Mouse (Mus musculus) myocyte (in vitro differentiated cells): ENCODE measurements around the gene Mrpl18. TPM values are rescaled to one million over a fixed set of nuclear protein-coding genes. Genes with fewer than 3 reads are reported as not detected.
"Not testable (repeated sequence)": the region's sequence is repeated elsewhere in the genome, so short reads cannot be mapped to it uniquely, and the experiment has no call there.

Source experiments
- H3K27me3 ChIP-seq: one replicate; pipeline ENCODE4 v1.6.1; 2011; ENCODE audit not compliant: control insufficient read depth, insufficient read depth, insufficient read length
- H3K36me3 ChIP-seq: one replicate; pipeline ENCODE4 v1.6.1; 2011; ENCODE audit not compliant: control insufficient read depth, insufficient read depth
- H3K4me2 ChIP-seq: one replicate; pipeline ENCODE4 v1.6.1; 2011; ENCODE audit warnings: low read depth, control low read depth
- H3K4me3 ChIP-seq: one replicate; pipeline ENCODE4 v1.5.1; 2011; ENCODE audit warnings: mild to moderate bottlenecking, control low read depth, moderate library complexity
- H3K79me2 ChIP-seq: one replicate; pipeline ENCODE4 v1.6.1; 2011; ENCODE audit not compliant: control insufficient read depth, insufficient read depth
- H3ac ChIP-seq: one replicate; pipeline ENCODE4 v1.6.1; 2011; ENCODE audit not compliant: control insufficient read depth, insufficient read length
- CEBPB ChIP-seq: IDR thresholded peaks from 2 replicates; pipeline ENCODE4 v1.6.1; 2011; ENCODE audit warnings: mild to moderate bottlenecking, moderate library complexity; ENCODE audit not compliant: poor library complexity, insufficient read depth, severe bottlenecking
- E2F4 ChIP-seq: IDR thresholded peaks from one replicate; pipeline ENCODE4 v1.6.1; 2011; ENCODE audit warnings: mild to moderate bottlenecking, control low read depth, moderate library complexity; ENCODE audit not compliant: insufficient read depth
- MAX ChIP-seq: IDR thresholded peaks from one replicate; pipeline ENCODE4 v1.6.1; 2011; ENCODE audit warnings: low read depth, mild to moderate bottlenecking, control low read depth
- MYOD1 ChIP-seq, 3 experiments: IDR thresholded peaks; one replicate each; pipeline ENCODE4 v1.6.1; 2011; ENCODE audit warnings: control low read depth in 2 of 3, low read depth in 2 of 3, mild to moderate bottlenecking in 2 of 3, moderate library complexity in 1 of 3; ENCODE audit not compliant: insufficient read length in 2 of 3, control insufficient read depth in 1 of 3
- MYOG ChIP-seq, 3 experiments: IDR thresholded peaks; one replicate each; pipeline ENCODE4 v1.6.1; 2011; ENCODE audit warnings: control low read depth in 2 of 3, low read depth in 2 of 3, mild to moderate bottlenecking in 2 of 3; ENCODE audit not compliant: insufficient read length in 2 of 3, control insufficient read depth in 1 of 3, insufficient read depth in 1 of 3
- POLR2A ChIP-seq: IDR thresholded peaks from one replicate; pipeline ENCODE4 v1.6.1; 2011; ENCODE audit warnings: low read depth, mild to moderate bottlenecking, control low read depth, moderate library complexity; ENCODE audit not compliant: insufficient read length
- POLR2AphosphoS2 ChIP-seq: IDR thresholded peaks from one replicate; pipeline ENCODE4 v1.6.1; 2011; ENCODE audit warnings: low read depth, control low read depth; ENCODE audit not compliant: insufficient read length
- REST ChIP-seq: IDR thresholded peaks from one replicate; pipeline ENCODE4 v1.6.1; 2011; ENCODE audit warnings: mild to moderate bottlenecking, control low read depth, moderate library complexity; ENCODE audit not compliant: insufficient read depth, insufficient read length
- SRF ChIP-seq: IDR thresholded peaks from one replicate; pipeline ENCODE4 v1.6.1; 2011; ENCODE audit warnings: low read depth; ENCODE audit not compliant: control insufficient read depth, insufficient read length
- TCF12 ChIP-seq: IDR thresholded peaks from one replicate; pipeline ENCODE4 v1.6.1; 2011; ENCODE audit warnings: mild to moderate bottlenecking, control low read depth; ENCODE audit not compliant: poor library complexity, insufficient read depth, severe bottlenecking
- TCF3 ChIP-seq: IDR thresholded peaks from one replicate; pipeline ENCODE4 v1.6.1; 2011; ENCODE audit warnings: low read depth, control low read depth; ENCODE audit not compliant: insufficient read length
- USF1 ChIP-seq: IDR thresholded peaks from one replicate; pipeline ENCODE4 v1.6.1; 2011; ENCODE audit warnings: low read depth, mild to moderate bottlenecking, control low read depth, moderate library complexity
- polyA plus RNA-seq: library from polyadenylated mRNA; unstranded; fragments of >200 nt; fragmentation: generic; extraction: Trizol; gene quantifications from one replicate; pipeline ENCODE4 v1.2.1, GENCODE M21; 2012; ENCODE audit warnings: missing spikeins

Gene Mrpl18
- polyA plus RNA-seq, 1 experiment = 64.1 TPM

GRCm38 (mm10) chr17:12902291-12902690, 13.9 kb downstream of the Mrpl18 start:
- Histone ChIP-seq H3K4me2 (no peak overlapping the region), H3K4me3 (no peak overlapping the region), H3K79me2 (no peaks in the 10 kb centered on the region), H3K27me3 (no peaks in the 10 kb centered on the region), H3ac (no peak overlapping the region), H3K36me3 (peaks cover 7% of the 10 kb centered on the region)
- no peak for TF ChIP-seq MYOG (IDR thresholded peaks at IDR 0.05; ENCODE audit: control insufficient read depth in 1 of 3, insufficient read depth in 1 of 3, insufficient read length in 2 of 3, low read depth in 2 of 3)

- not testable (repeated sequence) for H3K27me3 ChIP-seq, H3K4me3 ChIP-seq, H3K36me3 ChIP-seq, H3K79me2 ChIP-seq, H3ac ChIP-seq, H3K4me2 ChIP-seq
Measured at GRCm38 (mm10) chr17:12898607-12899006, 17.5 kb downstream of the Mrpl18 start.

GRCm38 (mm10) chr17:12897674-12898073, 18.5 kb downstream of the Mrpl18 start:
- H3K27me3 ChIP-seq = no peaks in the 10 kb centered on the region
- H3K79me2 ChIP-seq = no peaks in the 10 kb centered on the region
- H3ac ChIP-seq = no peak overlapping the region
- H3K4me3 ChIP-seq = no peak overlapping the region
- H3K4me2 ChIP-seq = no peak overlapping the region
- no peak for TF ChIP-seq SRF
- H3K36me3 ChIP-seq = no peaks in the 10 kb centered on the region

- no peak overlapping the region for H3K4me3 ChIP-seq
- H3ac ChIP-seq = no peak overlapping the region
Measured at GRCm38 (mm10) chr17:12892033-12892432, 24.1 kb downstream of the Mrpl18 start.

GRCm38 (mm10) chr17:12891054-12891453, 25.1 kb downstream of the Mrpl18 start:
- Histone ChIP-seq H3ac (no peak overlapping the region), H3K4me3 (no peak overlapping the region), H3K79me2 (no peaks in the 10 kb centered on the region), H3K27me3 (no peaks in the 10 kb centered on the region), H3K4me2 (no peak overlapping the region), H3K36me3 (no peaks in the 10 kb centered on the region)
- TF ChIP-seq USF1 (no peak), POLR2A (no peak)

More at GRCm38 (mm10) chr17:12892033-12892432, 24.1 kb downstream of the Mrpl18 start:
- Histone ChIP-seq H3K27me3 (no peaks in the 10 kb centered on the region), H3K4me2 (no peak overlapping the region), H3K36me3 (no peaks in the 10 kb centered on the region), H3K79me2 (no peaks in the 10 kb centered on the region)
- TF ChIP-seq CEBPB (no peak), MYOD1 (IDR thresholded peaks at IDR 0.05; ENCODE audit: control insufficient read depth in 1 of 3, insufficient read length in 2 of 3, low read depth in 2 of 3) (no peak), TCF3 (no peak), E2F4 (no peak), POLR2AphosphoS2 (no peak), SRF (no peak), POLR2A (no peak), REST (no peak), TCF12 (no peak), USF1 (no peak), MAX (no peak), MYOG (IDR thresholded peaks at IDR 0.05; ENCODE audit: control insufficient read depth in 1 of 3, insufficient read depth in 1 of 3, insufficient read length in 2 of 3, low read depth in 2 of 3) (no peak)

GRCm38 (mm10) chr17:12887021-12887775, 28.9 kb downstream of the Mrpl18 start:
- Histone ChIP-seq H3K4me2 (no peak overlapping the region), H3ac (no peak overlapping the region), H3K4me3 (no peak overlapping the region), H3K36me3 (no peaks in the 10 kb centered on the region), H3K27me3 (no peaks in the 10 kb centered on the region), H3K79me2 (no peaks in the 10 kb centered on the region)
- TF ChIP-seq POLR2A = no peak
- no peak for TF ChIP-seq TCF3
- no peak for TF ChIP-seq REST
- TF ChIP-seq CEBPB = no peak
- no peak for TF ChIP-seq TCF12
- no peak for TF ChIP-seq POLR2AphosphoS2
- TF ChIP-seq MAX = no peak
- no peak for TF ChIP-seq MYOD1 (IDR thresholded peaks at IDR 0.05; ENCODE audit: control insufficient read depth in 1 of 3, insufficient read length in 2 of 3, low read depth in 2 of 3)
- TF ChIP-seq USF1 = no peak
- no peak for TF ChIP-seq E2F4
- TF ChIP-seq SRF = no peak
- no peak for TF ChIP-seq MYOG (IDR thresholded peaks at IDR 0.05; ENCODE audit: control insufficient read depth in 1 of 3, insufficient read depth in 1 of 3, insufficient read length in 2 of 3, low read depth in 2 of 3)
